Mouse (Mus musculus): Measurements from ENCODE around the gene Man2a2.

- TF ChIP-seq EP300 (IDR thresholded peaks at IDR 0.05) (no peak), CTCF (IDR thresholded peaks at IDR 0.05) (no peak)
Observed at GRCm38 (mm10) chr7:80417601-80418000, 46.4 kb upstream of the Man2a2 start.

All from lung, postnatal 0 days (tissue).